Mouse (Mus musculus): ENCODE data around the gene Crygd. TPM values are rescaled to one million over a fixed set of nuclear protein-coding genes. Genes with fewer than 3 reads are reported as not detected.
"Not testable (repeated sequence)": the region's sequence is repeated elsewhere in the genome, so short reads cannot be mapped to it uniquely, and the experiment has no call there.

Crygd gene
- polyA plus RNA-seq (2012; rRNA removed) = 0.38 TPM in 1 of 2 replicates, not detected in the other

GRCm38 (mm10) chr1:65063352-65063751 lies at the start of gene Crygd:
Crygd (minus strand) TSS chr1:65063452.
- DNase-seq (ENCODE audit: low read depth) = no peak

- no peak for DNase-seq (ENCODE audit: low read depth)
Measured at GRCm38 (mm10) chr1:65112807-65113196, 49.5 kb upstream of the Crygd start.

GRCm38 (mm10) chr1:65112031-65112806 lies 49.0 kb upstream of the Crygd start:
- DNase-seq (ENCODE audit: low read depth) = no peak

GRCm38 (mm10) chr1:65109756-65110435 lies 46.6 kb upstream of the Crygd start:
- DNase-seq (ENCODE audit: low read depth) = no peak

GRCm38 (mm10) chr1:65109196-65109595 lies 45.9 kb upstream of the Crygd start:
- no peak for DNase-seq (ENCODE audit: low read depth)

- no peak for DNase-seq (ENCODE audit: low read depth)
Measured at GRCm38 (mm10) chr1:65107654-65108279, 44.5 kb upstream of the Crygd start.

- no peak for DNase-seq (ENCODE audit: low read depth)
Measured at GRCm38 (mm10) chr1:65103273-65103672, 40.0 kb upstream of the Crygd start, which contains the start of gene Cryga. Cryga (minus strand) TSS chr1:65103373.

GRCm38 (mm10) chr1:65096953-65097352 lies 33.7 kb upstream of the Crygd start:
- DNase-seq (ENCODE audit: low read depth) = no peak

GRCm38 (mm10) chr1:65091566-65091965 lies 28.3 kb upstream of the Crygd start:
- DNase-seq (ENCODE audit: low read depth) = no peak

GRCm38 (mm10) chr1:65090370-65090769 lies 27.1 kb upstream of the Crygd start:
- DNase-seq (ENCODE audit: low read depth) = no peak

GRCm38 (mm10) chr1:65088567-65089356 lies 25.5 kb upstream of the Crygd start:
- DNase-seq (ENCODE audit: low read depth) = no peak

GRCm38 (mm10) chr1:65082188-65082587 lies 18.9 kb upstream of the Crygd start, which contains the start of gene Crygb:
Crygb (minus strand) TSS chr1:65082288.
- no peak for DNase-seq (ENCODE audit: low read depth)

GRCm38 (mm10) chr1:65075607-65076006 lies 12.4 kb upstream of the Crygd start:
- DNase-seq (ENCODE audit: low read depth) = no peak

GRCm38 (mm10) chr1:65073589-65073988 lies 10.3 kb upstream of the Crygd start, which contains the start of gene Crygc:
Crygc (minus strand) TSS chr1:65073689.
- no peak for DNase-seq (ENCODE audit: low read depth)

GRCm38 (mm10) chr1:65067842-65068241 lies 4.6 kb upstream of the Crygd start:
- no peak for DNase-seq (ENCODE audit: low read depth)

- no peak for DNase-seq (ENCODE audit: low read depth)
Measured at GRCm38 (mm10) chr1:65064201-65064600, 949 bp upstream of the Crygd start.

- DNase-seq (ENCODE audit: low read depth) = no peak
Measured at GRCm38 (mm10) chr1:65052140-65052539, 11.1 kb downstream of the Crygd start.

- DNase-seq (ENCODE audit: low read depth) = no peak
Measured at GRCm38 (mm10) chr1:65051696-65052095, 11.6 kb downstream of the Crygd start.

GRCm38 (mm10) chr1:65050952-65051351 lies 12.3 kb downstream of the Crygd start, which contains the start of gene Cryge:
Cryge (minus strand) TSS chr1:65051149.
- not testable (repeated sequence) for DNase-seq (ENCODE audit: low read depth)

GRCm38 (mm10) chr1:65048781-65049180 lies 14.5 kb downstream of the Crygd start:
- no peak for DNase-seq (ENCODE audit: low read depth)

GRCm38 (mm10) chr1:65046401-65047109 lies 16.7 kb downstream of the Crygd start:
- DNase-seq (ENCODE audit: low read depth) = no peak

All from gonadal fat pad, adult 2 months (tissue).